Mouse (Mus musculus) stomach, embryonic 16.5 days (tissue): ENCODE results near the gene Ralgapa1. TPM values are rescaled to one million over a fixed set of nuclear protein-coding genes. Genes with fewer than 3 reads are reported as not detected.
"Not testable (repeated sequence)": the region's sequence is repeated elsewhere in the genome, so short reads cannot be mapped to it uniquely, and the experiment has no call there.

Experiments
- ATAC-seq: fragments of 200-750 bp; cut with Nextera tagmentation; 2 replicates; pipeline ENCODE4 v1.8.0; 2017; ENCODE audit warnings: moderate number of reproducible peaks, moderate TSS enrichment; ENCODE audit not compliant: insufficient read depth, low FRiP score
- H3K27ac ChIP-seq: fragments of 300-500 bp; sonication (generic); 2 replicates; pipeline ENCODE4 v1.5.1; 2014; ENCODE audit warnings: low read length
- H3K27me3 ChIP-seq: fragments of 300-500 bp; sonication (generic); 2 replicates; pipeline ENCODE4 v1.6.1; 2014; ENCODE audit warnings: low read length, control low read depth, mixed read lengths; ENCODE audit not compliant: control insufficient read depth, insufficient read depth
- H3K36me3 ChIP-seq: fragments of 300-500 bp; sonication (generic); 2 replicates; pipeline ENCODE4 v1.6.1; 2014; ENCODE audit warnings: low read length; ENCODE audit not compliant: control insufficient read depth, insufficient read depth
- H3K4me1 ChIP-seq: fragments of 300-500 bp; sonication (generic); 2 replicates; pipeline ENCODE4 v1.6.1; 2014; ENCODE audit warnings: low read length, control low read depth, mixed read lengths; ENCODE audit not compliant: control insufficient read depth, insufficient read depth
- H3K4me2 ChIP-seq: fragments of 300-500 bp; sonication (generic); 2 replicates; pipeline ENCODE4 v1.6.1; 2014; ENCODE audit warnings: low read depth, low read length, mixed read lengths
- H3K4me3 ChIP-seq: fragments of 300-500 bp; sonication (generic); replicated peaks from 2 replicates; pipeline ENCODE4 v1.5.1; 2014; ENCODE audit warnings: mild to moderate bottlenecking, low read length
- H3K9ac ChIP-seq: fragments of 300-500 bp; sonication (generic); 2 replicates; pipeline ENCODE4 v1.6.1; 2014; ENCODE audit warnings: low read length
- H3K9me3 ChIP-seq: fragments of 300-500 bp; sonication (generic); replicated peaks from 2 replicates; pipeline ENCODE4 v1.6.1; 2016; ENCODE audit warnings: low read length, control low read depth; ENCODE audit not compliant: control insufficient read depth
- WGBS: fragments of 180-500 bp; shearing (Covaris S2); extraction: QIAGEN DNeasy Blood & Tissue Kit; methylation state at CpG from one replicate; pipeline ENCODE4 v1.1.7; 2014; 5-methylcytosine and 5-hydroxymethylcytosine counted together
- polyA plus RNA-seq: library from polyadenylated mRNA; unstranded; fragments of >200 nt; fragmentation: Nextera tagmentation; extraction: Ambion mirVana; gene quantifications from 2 replicates; pipeline ENCODE4 v1.2.1, GENCODE M21; 2015

Gene Ralgapa1
- polyA plus RNA-seq, 1 experiment from 2014 or later = 12.1 TPM

DNA sequence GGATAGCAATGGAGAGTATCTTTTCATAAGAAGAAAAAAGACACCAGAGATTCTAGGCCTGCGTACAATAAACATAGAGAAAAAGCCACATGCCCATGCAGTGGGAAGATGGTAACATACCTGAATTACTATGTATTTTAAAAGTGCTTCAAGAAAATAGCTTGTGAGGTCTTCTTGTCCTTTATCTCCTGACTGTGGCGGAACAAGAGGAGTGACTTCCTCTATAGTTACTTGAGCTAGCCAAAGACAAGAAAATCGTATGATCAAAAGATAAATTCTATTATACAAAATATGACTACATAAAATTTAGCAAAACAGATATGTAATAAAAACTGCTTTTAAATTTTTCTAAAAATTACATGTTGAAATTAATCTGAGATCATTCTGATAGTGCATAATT lies 38.3 kb downstream of the Ralgapa1 start:
- 88% methylated on average over 3 of the region's 3 CpGs for whole genome bisulfite sequencing
- H3K4me3 ChIP-seq = no peak overlapping the region
- ATAC-seq = no peak

DNA sequence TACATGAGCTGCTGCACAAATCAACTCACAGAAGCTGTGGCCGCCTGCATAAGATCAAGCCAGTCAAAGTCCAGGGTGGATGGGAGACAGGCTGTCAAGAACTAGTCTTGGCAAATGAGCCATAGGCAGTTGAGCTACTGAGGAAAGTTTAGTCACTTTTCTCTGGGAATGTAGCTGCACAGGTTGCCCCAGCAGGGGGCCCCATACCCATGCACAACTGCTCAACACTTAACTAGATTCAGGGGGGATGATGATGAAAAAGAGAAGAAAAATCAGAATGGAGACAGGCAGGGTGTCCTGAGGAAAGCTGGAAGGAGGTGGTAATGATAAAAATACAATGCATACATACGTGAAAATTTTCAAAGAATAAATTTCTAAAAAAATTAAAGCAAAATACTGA lies 42.7 kb downstream of the Ralgapa1 start:
- ATAC-seq = no peak
- H3K36me3 ChIP-seq = peaks cover 3% of the 10 kb centered on the region; the same call in 1 of the 2 replicates
- 89% methylated on average over 2 of the region's 2 CpGs for WGBS
- no peaks in the 10 kb centered on the region for H3K27me3 ChIP-seq
- no peak overlapping the region for H3K27ac ChIP-seq
- H3K9me3 ChIP-seq = no peaks in the 10 kb centered on the region
- H3K4me3 ChIP-seq = no peak overlapping the region
- no peak overlapping the region for H3K9ac ChIP-seq
- H3K4me2 ChIP-seq = no peak overlapping the region
- H3K4me1 ChIP-seq = no peaks in the 10 kb centered on the region

More for the DNA sequence above, 38.3 kb downstream of the Ralgapa1 start:
- H3K4me1 ChIP-seq = no peaks in the 10 kb centered on the region
- no peak overlapping the region for H3K27ac ChIP-seq
- no peak overlapping the region for H3K9ac ChIP-seq
- no peaks in the 10 kb centered on the region for H3K9me3 ChIP-seq
- H3K4me2 ChIP-seq = no peak overlapping the region
- no peaks in the 10 kb centered on the region; the same call in 1 of the 2 replicates for H3K36me3 ChIP-seq
- H3K27me3 ChIP-seq = no peaks in the 10 kb centered on the region

DNA sequence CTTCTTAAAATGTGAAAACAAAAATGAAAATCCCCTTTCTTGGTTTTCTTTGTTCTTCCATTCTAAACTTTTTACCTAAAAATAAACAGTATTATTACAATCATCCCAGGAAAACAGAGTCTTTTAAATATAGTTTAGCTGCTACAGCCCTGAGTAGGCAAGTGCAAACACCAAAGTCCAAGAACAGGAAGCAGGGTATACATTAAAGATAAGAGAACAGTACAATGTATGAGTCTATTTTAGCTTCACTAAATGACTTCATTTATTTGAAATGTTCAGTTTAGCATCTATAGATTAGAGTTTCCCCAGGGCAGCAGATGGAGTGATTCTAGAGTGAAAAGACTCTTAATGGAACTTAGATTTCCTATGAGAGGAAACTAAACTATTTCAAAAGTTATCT lies 43.6 kb downstream of the Ralgapa1 start:
- no peaks in the 10 kb centered on the region for H3K27me3 ChIP-seq
- no peak overlapping the region for H3K4me2 ChIP-seq
- no peak for ATAC-seq
- no peak overlapping the region for H3K27ac ChIP-seq
- H3K9me3 ChIP-seq = no peaks in the 10 kb centered on the region
- H3K9ac ChIP-seq = no peak overlapping the region
- peaks cover 3% of the 10 kb centered on the region; the same call in 1 of the 2 replicates for H3K36me3 ChIP-seq
- H3K4me1 ChIP-seq = no peaks in the 10 kb centered on the region
- H3K4me3 ChIP-seq = no peak overlapping the region

DNA sequence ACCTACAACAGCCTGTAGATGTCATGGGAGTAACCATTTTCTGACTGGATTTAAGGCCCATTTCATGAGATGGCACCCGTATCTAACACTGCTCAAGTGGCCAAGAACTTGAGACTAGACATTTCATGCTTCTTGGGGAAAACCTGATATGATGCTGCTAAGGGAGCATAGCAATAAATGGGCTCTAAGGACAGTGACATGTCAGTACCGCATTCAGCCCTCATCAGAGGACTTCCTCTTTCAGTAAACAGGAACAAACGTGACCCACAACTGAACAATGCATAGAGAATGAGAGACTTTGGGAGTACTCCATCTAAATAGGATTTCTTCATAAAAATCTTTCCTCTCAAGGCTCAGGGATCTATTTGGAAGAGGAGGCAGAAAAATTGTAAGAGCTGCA lies 46.7 kb downstream of the Ralgapa1 start:
- Histone ChIP-seq H3K36me3 (peaks cover 8% of the 10 kb centered on the region; the same call in 1 of the 2 replicates), H3K27me3 (no peaks in the 10 kb centered on the region), H3K27ac (no peak overlapping the region), H3K9me3 (no peaks in the 10 kb centered on the region), H3K9ac (no peak overlapping the region), H3K4me3 (no peak overlapping the region), H3K4me1 (no peaks in the 10 kb centered on the region), H3K4me2 (no peak overlapping the region)
- 83% methylated on average over 3 of the region's 3 CpGs for WGBS
- ATAC-seq = no peak

DNA sequence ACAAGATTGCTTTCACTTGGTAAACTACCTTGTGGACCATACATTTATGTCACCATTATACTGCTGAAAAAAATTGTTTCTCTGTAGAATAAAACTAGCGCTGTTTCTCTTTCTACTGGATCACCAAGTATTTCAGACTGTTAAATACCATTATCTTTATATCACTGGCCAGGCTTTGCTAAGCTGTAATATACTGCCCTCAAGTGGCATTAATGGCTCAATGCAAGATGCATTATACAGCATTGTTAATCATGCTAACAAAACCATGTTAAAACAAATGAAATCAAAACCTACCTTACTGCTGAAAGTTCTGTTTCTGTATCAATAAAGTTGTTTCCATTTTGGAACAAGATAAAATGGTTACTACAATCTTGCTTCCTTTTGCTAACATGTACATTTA lies 100.6 kb downstream of the Ralgapa1 start:
- 54% methylated on average over 1 of the region's 1 CpGs for WGBS
- Histone ChIP-seq H3K4me1 (no peaks in the 10 kb centered on the region), H3K9me3 (no peaks in the 10 kb centered on the region), H3K4me2 (no peak overlapping the region), H3K4me3 (no peak overlapping the region), H3K27me3 (no peaks in the 10 kb centered on the region), H3K27ac (no peak overlapping the region), H3K36me3 (peaks cover 3% of the 10 kb centered on the region; the same call in 1 of the 2 replicates), H3K9ac (no peak overlapping the region)
- no peak for ATAC-seq

DNA sequence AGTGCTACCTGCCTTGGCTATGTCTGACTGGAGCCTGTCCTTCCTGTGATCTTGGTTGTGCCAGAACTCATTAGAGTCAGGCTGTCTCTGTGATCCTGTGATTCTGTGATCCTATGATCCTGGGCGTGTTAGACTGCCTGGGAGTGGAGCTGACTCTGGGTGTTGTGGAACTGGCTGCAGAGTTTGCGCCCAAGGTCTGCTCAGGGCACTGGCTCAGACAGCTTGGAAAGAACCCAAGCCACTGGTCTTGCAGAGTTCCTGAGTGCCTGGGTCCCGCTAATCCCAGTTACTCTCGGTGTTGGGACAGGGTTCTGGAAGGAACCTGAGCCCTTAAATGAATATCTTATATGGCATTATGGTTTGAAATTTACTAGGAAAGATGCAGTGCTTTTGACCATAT lies 115.1 kb downstream of the Ralgapa1 start:
- ATAC-seq = no peak
- Histone ChIP-seq H3K4me2 (no peak overlapping the region), H3K4me1 (no peaks in the 10 kb centered on the region), H3K9me3 (no peaks in the 10 kb centered on the region), H3K36me3 (no peaks in the 10 kb centered on the region; the same call in 1 of the 2 replicates), H3K4me3 (no peak overlapping the region), H3K27me3 (no peaks in the 10 kb centered on the region), H3K9ac (no peak overlapping the region), H3K27ac (no peak overlapping the region)
- 95% methylated on average over 4 of the region's 4 CpGs for WGBS

DNA sequence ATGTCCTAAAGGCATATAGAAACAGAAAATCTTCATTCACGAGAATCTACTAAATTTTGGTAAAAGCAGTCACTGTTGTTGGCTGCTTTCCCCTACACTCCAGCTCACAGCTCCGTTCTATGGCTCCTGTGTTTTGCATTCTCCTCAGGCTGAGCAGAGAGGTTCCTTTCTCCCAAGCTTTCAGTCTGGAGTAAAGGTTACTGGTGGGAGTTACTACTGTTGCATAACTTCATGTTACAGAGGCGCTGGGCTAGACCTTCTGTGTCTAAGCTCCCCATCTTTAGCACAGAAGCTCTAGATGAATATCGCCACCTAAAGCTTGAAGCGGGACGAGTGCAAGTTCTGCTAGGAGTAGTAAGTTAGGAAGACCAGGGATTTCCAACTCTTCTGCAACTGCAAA lies 154.3 kb downstream of the Ralgapa1 start:
- Histone ChIP-seq H3K4me2 (no peak overlapping the region), H3K27ac (no peak overlapping the region), H3K4me1 (no peaks in the 10 kb centered on the region), H3K27me3 (no peaks in the 10 kb centered on the region), H3K9ac (no peak overlapping the region), H3K36me3 (peaks cover 2% of the 10 kb centered on the region; the same call in 1 of the 2 replicates), H3K4me3 (no peak overlapping the region), H3K9me3 (no peaks in the 10 kb centered on the region)
- no peak for ATAC-seq
- 86% methylated on average over 6 of the region's 6 CpGs for WGBS

DNA sequence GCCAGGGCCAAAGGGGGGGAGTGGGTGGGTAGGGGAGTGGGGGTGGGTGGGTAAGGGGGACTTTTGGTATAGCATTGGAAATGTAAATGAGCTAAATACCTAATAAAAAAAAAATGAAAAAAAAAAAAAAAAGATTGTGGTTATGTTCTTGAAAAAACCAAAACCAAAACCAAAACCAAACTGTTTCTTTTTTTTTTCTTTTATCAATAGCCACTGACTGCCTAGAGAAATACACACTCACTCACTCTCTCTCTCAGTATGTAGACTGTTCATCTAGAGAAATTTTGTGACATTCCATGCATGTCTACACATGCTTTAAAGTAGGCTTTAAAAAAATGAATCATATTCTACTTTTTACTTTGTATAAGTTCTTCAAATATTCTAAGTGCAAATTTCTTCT lies 157.8 kb downstream of the Ralgapa1 start:
- H3K4me1 ChIP-seq, H3K36me3 ChIP-seq, ATAC-seq, H3K4me3 ChIP-seq, H3K27ac ChIP-seq, H3K9ac ChIP-seq, H3K9me3 ChIP-seq, H3K4me2 ChIP-seq, H3K27me3 ChIP-seq: not testable (repeated sequence)

DNA sequence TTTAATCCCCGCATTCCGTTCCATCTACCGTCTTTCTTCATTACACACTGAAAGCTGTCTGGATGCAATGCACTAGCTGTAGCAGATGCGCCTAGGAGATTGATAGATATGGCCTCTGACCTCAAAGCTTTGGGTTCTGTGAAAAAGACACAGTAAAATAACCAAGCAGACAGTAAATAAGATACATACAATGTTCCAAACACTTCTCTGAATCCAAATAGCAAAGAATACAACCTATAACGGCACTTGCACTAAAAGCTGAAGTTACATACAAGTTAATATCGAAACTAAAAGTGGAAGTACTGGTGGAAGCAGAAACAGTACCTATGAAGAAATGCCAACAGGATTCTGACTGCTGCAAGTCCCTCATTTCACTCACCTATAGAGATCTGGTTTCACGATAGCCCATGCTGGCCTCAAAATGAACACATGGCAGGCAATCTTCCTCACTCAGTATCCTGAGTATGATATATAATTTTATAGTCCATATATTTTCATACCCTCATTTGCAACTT lies 172.9 kb downstream of the Ralgapa1 start:
- Histone ChIP-seq H3K9ac (no peak overlapping the region), H3K4me2 (no peak overlapping the region), H3K4me1 (no peaks in the 10 kb centered on the region), H3K36me3 (no peaks in the 10 kb centered on the region), H3K27me3 (no peaks in the 10 kb centered on the region), H3K9me3 (no peaks in the 10 kb centered on the region), H3K4me3 (no peak overlapping the region), H3K27ac (no peak overlapping the region)
- 87% methylated on average over 7 of the region's 7 CpGs for WGBS
- ATAC-seq = no peak

DNA sequence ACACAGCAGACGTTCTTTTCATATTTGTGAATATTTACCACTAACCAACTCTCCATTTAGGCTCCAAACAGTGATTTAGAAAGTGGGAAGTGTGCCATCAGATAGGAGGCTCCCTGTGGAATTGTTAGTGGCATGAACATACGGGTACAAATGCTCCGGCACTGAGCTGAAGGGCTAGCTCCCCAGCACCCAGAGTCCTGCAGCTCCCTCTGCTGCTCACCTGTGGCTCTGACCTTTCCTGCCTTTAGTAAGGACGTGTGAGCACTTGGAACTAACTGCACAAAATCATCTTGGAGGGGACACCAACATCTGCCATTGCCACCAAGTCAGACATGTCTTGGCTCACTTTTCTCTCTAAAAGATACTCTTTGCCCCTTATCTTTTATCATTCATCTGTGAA lies 194.3 kb downstream of the Ralgapa1 start:
- H3K9me3 ChIP-seq = no peaks in the 10 kb centered on the region

More for the DNA sequence above, 194.3 kb downstream of the Ralgapa1 start:
- no peak overlapping the region for H3K9ac ChIP-seq
- H3K27me3 ChIP-seq = no peaks in the 10 kb centered on the region
- no peak overlapping the region for H3K27ac ChIP-seq
- no peaks in the 10 kb centered on the region for H3K4me1 ChIP-seq
- 40% methylated on average over 4 of the region's 4 CpGs for WGBS
- no peak overlapping the region for H3K4me3 ChIP-seq
- H3K36me3 ChIP-seq = no peaks in the 10 kb centered on the region
- no peak overlapping the region for H3K4me2 ChIP-seq
- ATAC-seq = no peak
